Mouse (Mus musculus) stomach, postnatal 0 days (tissue): Measurements from ENCODE around the gene Atg14.

ENCODE experiments used
- CTCF ChIP-seq: IDR thresholded peaks from 2 replicates; pipeline ENCODE4 v1.5.1; 2016; ENCODE audit warnings: antibody characterized with exemption, low read depth, mild to moderate bottlenecking, moderate library complexity
- EP300 ChIP-seq: optimal IDR thresholded peaks from 2 replicates; pipeline ENCODE3; 2016; ENCODE audit warnings: antibody characterized with exemption

GRCm38 (mm10) chr14:47544877-47545276 is 25.6 kb downstream of the Atg14 start:
- TF ChIP-seq CTCF = no peak
- TF ChIP-seq EP300 = no peak
